Mouse (Mus musculus): ENCODE data around the gene Tctn3. TPM values are rescaled to one million over a fixed set of nuclear protein-coding genes. Genes with fewer than 3 reads are reported as not detected.
"Not testable (repeated sequence)": the region's sequence is repeated elsewhere in the genome, so short reads cannot be mapped to it uniquely, and the experiment has no call there.

Gene Tctn3
- total RNA-seq, 4 experiments from 2014 or later, result 1.1 to 2.2 (median 1.6) TPM

GRCm38 (mm10) chr19:40561521-40561920 lies 50.5 kb downstream of the Tctn3 start:
- not testable (repeated sequence) for DNase-seq (ENCODE audit: low spot score in 2 of 2)

DNA sequence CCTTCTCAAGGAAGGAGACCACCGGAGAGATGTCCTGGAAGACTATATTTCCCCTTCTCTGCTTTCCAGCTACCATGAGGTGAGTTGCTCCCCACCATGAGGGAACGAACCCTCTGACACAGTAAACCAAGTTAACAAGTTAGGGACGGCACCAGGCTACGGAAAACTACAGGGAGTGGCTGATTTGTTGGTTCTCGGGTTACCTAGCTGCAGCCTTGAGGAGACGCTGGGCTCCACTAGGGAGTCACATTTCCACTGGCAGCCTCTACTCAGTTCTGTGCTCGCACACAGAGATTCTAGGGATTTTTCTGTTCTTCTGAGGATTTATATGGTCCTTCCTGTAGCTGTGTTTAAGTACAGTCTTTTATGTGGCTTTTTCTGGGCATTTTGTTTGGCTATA lies 56.0 kb downstream of the Tctn3 start:
- DNase-seq (ENCODE audit: low spot score in 2 of 2), result no peak

- no peak for DNase-seq (ENCODE audit: low spot score in 2 of 2)
Observed at GRCm38 (mm10) chr19:40555136-40555535, 56.9 kb downstream of the Tctn3 start.

DNA sequence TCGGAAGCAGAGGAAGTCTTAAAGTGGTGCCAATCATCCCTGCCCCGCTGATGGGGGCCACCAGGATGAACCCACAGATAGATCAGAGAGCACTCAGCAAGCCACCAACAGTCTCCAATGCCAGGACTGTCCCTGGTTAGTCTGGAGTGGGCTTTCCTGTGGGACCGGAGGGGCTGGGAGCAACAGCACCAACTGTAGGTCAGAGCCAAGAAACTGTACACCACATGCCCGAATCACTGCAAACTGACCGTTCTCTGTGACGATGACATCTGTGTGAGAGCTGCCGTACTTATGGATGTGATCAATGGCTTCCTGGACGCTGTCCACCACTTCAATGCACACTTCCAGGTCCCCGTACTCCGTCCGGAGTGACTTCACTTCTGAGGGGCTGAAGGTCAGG lies 57.7 kb downstream of the Tctn3 start:
- DNase-seq (ENCODE audit: low spot score in 2 of 2), result no peak

DNA sequence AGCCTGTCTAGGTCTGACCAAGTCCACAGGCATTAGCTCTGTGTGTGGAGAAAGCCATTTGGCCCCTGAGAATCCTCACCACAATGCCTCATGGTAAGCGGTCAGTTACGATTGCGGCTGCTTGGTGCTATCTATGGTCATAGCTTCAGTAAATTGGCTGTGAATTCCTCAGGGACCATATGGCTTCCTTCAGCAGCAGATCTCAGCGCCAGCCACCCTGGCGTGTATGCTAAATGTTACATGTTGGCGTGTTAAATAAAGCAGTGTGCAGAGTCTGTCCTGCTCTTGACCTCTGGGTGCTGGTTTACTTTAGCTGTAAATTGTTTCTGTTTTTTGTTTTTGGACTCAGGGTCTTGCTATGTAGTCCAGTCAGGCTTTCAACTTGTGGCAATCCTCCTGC lies 58.2 kb downstream of the Tctn3 start:
- no peak for DNase-seq (ENCODE audit: low spot score in 2 of 2)

DNA sequence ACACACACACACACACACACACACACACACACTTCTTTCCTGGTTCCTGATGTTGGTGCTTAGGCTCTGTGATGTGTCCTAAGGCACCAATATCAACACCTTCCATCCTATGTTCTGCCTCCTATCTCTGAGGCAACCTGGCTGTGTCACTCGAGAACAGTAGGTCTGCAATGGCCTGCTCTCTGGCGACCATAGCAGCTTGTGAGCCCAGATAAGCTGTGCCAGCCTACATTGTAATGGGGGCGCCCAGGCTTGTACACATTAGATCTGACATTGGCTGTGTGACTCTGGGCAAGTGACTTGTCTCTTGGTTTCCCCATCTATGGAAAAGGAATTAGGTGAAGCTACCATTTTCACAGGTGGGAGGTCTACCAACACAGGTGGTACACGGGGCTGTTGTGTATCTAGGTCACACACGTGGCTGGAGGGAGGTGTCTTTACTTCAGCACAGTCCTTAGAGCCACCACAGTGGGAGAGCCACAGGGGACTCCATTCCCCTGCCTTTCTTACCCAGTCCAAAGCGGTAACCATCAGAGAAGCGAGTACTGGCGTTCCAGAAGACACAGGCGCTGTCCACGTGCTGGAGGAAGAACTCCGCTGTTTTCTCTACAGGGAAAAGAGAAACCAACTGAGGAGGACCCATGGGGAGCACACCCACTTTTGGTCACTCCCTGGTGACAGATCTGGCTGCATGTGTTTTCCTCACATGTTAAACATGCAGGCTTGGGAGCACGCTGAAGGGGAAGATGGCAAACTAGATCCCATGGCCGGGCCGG lies 58.8 kb downstream of the Tctn3 start:
- no peak for DNase-seq (ENCODE audit: low spot score in 2 of 2)

DNA sequence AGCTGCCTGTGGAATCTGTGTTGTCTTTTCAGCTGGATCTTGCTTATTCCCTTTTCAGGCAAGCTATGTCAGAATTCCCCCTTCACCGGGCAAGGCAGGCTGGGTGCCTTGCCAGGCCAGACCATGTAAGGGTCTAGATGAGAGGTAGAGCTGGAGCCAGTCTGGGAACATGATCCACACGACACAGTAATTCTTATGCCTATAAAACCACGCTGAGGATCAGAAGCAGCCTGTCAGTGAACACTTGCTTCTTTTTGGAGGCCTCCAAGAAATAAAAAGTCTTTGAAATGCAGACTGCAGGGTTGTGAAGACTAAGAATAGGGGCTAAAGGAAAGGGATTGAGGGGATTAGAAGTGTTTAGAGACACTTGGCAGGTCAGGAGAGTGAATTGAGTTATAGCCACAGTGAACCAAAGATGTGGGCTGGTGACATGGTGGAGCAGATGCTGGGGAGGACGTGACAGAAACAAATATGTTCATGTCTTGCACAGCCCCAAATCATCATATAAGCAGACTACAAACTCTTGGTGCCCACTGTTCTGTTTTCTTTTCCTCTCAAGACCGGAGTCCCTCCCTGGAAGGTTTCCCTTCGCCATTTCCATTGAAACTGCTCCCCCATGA lies 62.4 kb downstream of the Tctn3 start:
- peak in 1 of 2 experiments; percentile 13 for DNase-seq (ENCODE audit: low spot score in 2 of 2)

- DNase-seq (ENCODE audit: low spot score in 2 of 2), result no peak
Observed at GRCm38 (mm10) chr19:40548796-40549515, 63.1 kb downstream of the Tctn3 start.

DNA sequence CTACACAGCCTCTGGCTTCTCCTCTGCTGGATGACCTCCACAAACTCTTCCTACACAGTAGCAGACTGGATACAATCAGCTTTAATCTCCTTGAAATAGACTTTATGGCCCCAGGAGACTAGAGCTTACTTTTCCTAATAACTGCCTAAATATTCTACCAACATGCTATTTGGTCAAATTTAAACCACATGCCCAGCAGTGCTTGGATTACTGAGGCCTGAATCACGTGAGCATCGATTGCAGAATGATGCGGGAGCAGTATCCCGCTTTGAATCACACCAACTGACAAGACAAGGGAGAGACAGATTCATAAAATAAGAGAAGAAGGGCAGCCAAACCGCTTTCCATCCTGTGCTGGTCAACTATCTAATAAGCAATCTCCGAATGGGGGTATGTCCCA lies 63.6 kb downstream of the Tctn3 start:
- DNase-seq (ENCODE audit: low spot score in 2 of 2), result no peak

Other genes starting within 250 kb of the Tctn3 start
- gene Sorbs1, start 98.5 kb downstream of the Tctn3 start, total RNA-seq (2022), result 100 to 1,000 TPM; 169 to 173 (median 171) TPM
- 1 to 10 TPM; 1.4 to 4.0 (median 1.7) TPM for gene Aldh18a1, start 23.8 kb downstream of the Tctn3 start, total RNA-seq (2022)
- 1 to 10 TPM; 5.8 to 9.9 (median 8.2) TPM for gene Entpd1, start 133 bp upstream of the Tctn3 start, total RNA-seq (2022)
- not detected for gene Cc2d2b, start 136.5 kb upstream of the Tctn3 start, total RNA-seq (2022)
- 1 to 10 TPM; 2.0 to 3.3 (median 2.8) TPM for gene Ccnj, start 219.0 kb upstream of the Tctn3 start, total RNA-seq (2022)

Measured in gastrocnemius, adult 8-10 months (tissue).